Mouse (Mus musculus): ENCODE results near the gene Nek6.

The Nek6 gene

DNA sequence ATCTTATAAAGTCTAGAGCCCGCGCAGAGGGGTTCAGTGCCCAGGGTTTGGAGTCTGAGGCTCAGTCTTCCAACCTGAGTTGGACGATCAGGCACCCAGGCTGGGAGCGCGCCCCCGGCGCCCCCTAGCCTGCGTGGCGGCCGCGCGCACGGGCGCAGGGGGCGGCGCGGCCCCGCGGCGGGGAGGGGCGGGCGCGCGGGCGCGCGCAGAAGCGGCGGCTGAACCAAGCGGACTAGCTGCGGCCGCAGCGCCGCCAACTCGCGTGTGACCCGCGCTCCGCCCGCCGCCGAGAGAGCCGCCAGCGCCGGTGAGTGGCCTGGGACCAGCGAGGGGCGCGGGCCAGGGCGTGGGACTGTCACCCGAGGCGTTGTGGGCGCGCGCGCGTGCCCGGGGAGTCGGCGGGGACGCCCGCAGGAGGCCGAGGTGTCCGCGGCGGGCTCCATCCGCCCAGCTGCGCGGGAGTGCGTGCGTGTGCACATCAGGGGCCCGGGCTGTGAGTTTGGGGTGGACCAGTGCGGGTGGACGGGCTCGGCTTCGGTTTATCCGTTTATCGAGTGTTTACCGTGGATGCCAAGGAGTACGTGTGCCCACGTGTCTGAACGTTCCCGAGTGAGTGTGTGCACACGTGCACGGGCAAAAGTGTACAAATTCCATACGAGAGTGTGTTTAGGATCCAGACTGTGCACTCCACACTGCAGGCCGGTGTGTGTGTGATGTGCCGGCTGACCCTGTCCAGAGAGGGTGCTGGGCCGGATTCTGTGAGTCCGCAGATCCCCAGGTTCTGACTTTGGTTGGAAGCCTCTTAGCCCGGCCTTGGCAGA, at the start of gene Nek6:
Nek6 (plus strand) TSS at position 157 of the 821 bp plus-strand sequence.
- DNase-seq = peak; percentile 67

GRCm38 (mm10) chr2:38462323-38462722, 49.1 kb upstream of the Nek6 start:
- DNase-seq = no peak

DNA sequence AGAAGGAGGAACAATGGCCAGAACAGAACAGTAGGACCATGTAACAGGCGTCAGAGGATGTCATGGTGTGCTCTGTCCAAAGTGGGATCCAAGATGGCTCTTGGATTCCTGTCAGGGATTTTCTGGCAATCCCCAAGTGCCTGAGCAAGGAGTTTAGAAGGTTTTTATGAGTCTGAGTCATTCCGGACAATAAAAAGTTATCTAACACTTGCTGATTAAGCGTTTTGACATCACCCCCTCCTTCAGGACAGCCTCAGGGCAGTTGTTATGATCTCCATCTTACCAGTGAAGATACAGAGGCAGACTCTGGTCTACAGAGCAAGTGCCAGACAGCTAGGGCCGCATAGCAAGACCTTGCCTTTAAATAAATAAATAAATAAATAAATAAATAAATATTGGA, 42.6 kb upstream of the Nek6 start:
- no peak for DNase-seq

DNA sequence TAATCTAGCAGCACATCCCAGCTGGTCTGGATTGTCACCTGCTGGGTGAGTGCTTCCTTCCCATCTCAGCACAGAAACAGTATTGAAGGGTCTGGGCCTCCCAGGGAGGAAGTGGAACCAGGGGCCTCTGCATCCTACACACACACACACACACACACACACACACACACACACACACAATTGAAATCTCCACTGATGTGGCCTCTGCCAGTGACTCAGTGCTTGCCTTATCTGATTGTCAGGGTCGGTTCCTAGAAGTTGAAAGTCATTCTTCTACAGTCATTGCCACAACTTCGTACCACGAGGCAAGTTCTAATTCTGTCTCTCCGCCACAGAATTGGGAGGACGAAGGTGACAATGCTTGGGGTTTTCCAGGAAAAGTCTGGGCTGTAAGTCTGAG, 39.7 kb upstream of the Nek6 start:
- DNase-seq = no peak

GRCm38 (mm10) chr2:38472829-38473228, 38.6 kb upstream of the Nek6 start:
- no peak for DNase-seq

GRCm38 (mm10) chr2:38476871-38477496, 34.5 kb upstream of the Nek6 start:
- DNase-seq = no peak

DNA sequence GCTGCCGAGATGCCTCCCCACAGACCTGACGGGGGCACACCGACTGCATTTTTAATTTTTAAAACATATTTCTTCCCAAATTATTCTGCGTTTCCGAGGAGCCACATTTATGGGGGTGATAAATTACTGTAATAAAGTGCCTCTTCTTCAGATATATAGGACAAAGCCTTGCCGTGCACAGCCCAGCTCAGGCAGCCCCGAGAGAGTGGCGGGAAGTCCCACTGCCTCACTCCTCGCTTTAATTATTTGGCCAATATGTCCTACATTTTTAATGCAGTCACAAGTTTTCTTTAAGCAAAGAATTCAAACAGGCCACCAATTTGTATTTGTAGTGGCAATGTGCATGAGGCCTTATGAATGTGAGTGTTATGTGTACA, 34.0 kb upstream of the Nek6 start:
- DNase-seq = no peak

- DNase-seq = no peak
These were observed 32.8 kb upstream of the Nek6 start for GRCm38 (mm10) chr2:38478683-38479082.

DNA sequence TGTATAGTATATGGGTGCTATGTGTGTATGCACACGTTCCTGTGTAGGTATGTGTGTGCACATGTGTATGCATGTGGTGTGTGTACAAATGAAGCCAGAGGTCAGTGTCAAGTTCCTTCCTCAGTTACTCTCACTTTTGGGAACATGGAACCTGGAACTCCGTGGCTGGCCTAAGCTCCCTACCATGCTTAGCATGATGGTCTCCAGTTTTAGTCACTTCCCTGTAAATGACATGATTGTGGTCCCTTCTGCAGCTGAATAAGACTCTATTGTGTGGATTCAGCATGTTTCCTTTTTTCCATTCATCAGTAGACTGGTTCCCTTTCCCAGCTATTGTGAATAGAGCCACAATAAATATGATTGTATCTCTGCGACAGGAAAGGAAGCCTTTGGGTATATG, 31.9 kb upstream of the Nek6 start:
- no peak for DNase-seq

DNA sequence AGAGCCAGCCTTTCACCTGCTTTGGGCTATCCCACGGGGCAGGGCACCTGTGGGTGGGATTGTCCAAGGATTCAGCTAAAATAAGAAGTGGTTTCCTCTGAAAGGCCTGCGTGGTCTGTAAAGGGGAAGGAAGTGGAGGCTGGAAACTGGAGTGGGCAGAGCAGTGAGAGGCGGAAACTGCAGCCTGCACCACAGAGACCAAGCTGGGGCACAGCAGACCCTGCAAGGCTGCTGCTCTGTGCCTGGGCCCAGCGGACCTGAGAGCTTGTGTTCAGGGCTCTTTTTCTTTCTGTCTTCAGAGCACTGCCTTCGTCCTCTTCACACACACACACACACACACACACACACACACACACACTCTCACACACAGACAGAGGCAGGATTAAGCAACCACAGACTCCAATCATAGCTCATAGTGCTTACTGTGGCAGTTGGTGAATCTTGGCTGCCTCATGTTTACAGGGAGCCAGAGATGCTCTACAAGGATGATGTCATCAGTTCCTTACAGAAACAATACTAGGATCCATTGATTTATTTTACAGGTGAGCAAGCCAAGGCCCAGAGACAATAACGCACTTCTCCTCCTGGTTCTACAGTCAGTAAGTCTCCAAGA, 30.2 kb upstream of the Nek6 start:
- DNase-seq = no peak

DNA sequence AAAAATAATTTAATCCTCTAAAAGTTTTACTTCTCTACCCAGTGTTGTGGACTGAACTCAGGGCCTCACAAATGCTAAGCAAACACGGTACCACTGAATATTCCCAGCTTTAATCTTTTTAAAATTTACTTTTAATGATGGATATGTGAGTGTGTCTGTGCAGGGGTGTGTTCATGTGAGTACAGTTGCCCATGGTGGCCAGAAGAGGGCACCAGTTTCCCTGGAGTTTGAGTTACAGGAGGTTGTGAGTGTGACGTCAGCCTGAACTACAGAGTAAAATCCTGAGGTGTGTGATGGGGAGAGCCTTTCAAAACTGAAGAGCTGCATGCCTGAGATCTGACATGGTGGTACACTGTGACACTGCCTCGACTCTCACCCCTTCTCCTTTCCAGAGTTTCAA, 29.3 kb upstream of the Nek6 start:
- no peak for DNase-seq

DNA sequence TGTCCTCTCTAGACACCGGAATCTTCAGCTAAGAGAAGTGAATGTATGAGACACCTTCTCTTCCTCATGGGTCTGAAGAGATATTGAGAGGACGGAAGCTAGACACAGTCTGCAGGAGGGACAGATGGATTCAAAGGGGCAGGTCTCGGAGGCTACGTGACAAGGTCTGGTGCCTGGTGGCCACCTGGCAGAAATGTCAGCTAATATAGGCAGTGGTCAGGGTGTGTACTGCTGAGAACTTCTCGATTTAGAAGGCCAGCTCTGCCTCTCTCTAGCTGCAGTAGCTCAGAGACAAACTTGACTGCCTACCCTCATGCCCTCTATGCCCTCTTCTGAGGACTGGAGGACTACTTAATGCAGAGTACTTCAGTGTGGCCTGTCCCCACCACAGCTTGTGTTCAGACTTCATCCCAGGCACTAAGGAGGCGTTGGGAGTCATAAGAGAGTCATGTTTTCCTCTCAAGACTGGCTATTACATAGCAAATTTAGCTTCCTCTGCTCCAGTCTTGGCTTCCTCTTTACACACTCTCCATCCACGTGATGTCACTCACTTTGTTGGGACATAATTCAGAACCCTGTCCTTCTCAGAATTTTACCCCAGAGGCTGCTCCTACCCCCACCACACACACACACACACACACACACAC, 28.3 kb upstream of the Nek6 start:
- no peak for DNase-seq

DNA sequence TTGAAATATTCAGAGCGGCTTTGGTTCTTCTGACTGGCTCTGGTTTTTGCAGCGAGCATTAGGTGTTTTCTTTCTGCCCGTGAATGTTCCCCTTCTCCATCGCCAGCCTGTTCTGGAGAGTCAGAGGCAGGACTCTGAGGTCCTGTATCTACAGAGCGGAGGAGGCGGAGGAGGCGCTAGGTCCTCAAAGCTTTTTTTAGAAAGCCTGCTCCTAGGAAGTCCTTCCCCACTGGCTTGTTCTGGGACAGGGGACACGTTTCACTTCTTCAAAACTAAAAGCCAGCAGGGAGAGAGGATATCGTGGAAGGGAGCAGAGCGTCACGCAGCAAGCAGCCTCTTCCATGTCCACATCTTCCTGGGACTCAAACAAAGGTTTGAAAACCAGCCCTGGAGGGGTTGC, 26.9 kb upstream of the Nek6 start:
- no peak for DNase-seq

- no peak for DNase-seq
These were observed 26.0 kb upstream of the Nek6 start for GRCm38 (mm10) chr2:38485409-38485808.

DNA sequence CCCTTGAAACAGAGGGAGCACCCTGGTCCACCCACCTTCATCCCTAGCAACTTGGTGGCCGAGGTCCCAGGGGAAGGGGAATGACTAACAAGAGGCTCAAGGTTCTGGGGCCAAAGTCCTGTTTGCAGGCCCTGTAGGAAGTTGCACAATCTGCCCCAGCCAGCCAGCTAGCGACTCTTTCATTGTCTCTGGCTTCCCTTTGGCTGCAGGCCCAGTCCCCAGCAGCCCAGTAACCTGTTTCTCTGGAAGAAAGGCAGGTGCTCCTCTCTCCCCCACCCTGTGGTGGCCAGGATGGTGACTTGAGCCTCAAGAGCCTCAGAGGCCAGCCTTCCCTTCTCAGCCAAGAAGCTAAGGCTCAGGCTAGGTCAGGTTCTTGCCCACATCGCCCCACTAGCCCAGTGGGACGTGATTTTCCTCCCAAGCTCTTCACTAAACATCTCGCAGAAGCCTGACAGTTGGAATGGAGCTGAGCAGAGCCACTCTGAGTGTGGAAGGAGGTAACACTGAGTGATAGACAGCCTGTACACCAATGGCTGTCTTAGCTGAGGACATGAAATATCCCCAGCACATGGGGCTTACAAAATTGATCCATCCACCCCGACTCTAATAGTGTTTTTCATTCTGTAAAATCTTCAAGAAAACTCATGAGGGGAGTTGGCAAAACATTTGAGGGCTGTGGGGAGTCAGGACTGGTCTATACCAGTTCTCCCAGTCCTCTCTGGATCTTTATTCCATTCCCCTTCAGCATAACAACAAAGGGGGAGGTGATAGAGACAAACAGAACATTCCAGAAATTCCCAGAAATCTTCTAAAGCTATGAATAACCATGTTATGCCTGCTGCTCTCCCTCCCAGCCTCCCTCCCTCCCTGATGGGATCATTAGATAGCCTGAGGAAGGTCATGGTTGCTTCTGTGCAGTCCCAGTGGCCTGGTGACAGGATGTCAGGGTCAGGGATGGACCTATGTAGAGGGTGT, 25.2 kb upstream of the Nek6 start:
- peak; percentile 81 for DNase-seq

GRCm38 (mm10) chr2:38497594-38497993, 13.8 kb upstream of the Nek6 start:
- no peak for DNase-seq

GRCm38 (mm10) chr2:38501606-38502005, 9.8 kb upstream of the Nek6 start:
- DNase-seq = no peak

GRCm38 (mm10) chr2:38502123-38502522, 9.3 kb upstream of the Nek6 start:
- no peak for DNase-seq

DNA sequence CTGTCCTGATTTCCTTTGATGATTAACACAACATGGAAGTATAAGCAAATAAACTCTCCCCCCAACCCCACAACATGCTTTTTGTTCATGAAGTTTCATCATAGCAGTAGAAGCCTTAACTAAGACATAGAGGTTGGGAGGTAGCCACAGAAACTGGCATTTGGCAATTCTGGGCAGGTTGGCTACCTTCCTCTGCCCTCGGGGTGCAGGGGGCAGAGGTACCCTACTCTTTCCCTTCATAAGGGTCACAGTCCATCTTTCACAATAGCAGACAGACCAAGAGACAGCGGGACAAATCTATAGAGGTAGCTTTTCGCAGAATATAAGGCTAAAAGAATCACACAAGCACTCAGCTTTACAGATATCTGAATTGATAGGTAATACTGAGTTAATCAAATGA, 8.7 kb upstream of the Nek6 start:
- no peak for DNase-seq

DNA sequence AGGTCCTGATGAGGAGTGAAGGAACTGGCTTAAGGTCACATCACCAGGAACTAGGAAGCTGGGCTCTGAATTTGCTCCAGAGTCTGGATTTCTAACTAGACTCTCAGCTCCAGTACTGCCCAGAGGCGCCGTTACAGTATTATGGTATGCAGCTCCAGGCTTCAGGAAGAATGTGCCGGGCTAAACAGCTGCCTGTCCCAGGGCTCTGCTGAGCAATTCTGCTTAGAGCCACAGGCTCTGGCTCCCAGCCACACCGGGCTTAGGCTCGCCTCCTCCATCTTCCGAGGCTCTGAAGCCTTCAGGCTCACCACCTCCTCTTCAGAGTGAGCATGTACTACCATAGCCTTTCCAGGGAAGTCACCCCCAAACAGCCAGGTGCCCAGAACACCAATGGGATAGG, 7.1 kb upstream of the Nek6 start:
- DNase-seq = no peak

DNA sequence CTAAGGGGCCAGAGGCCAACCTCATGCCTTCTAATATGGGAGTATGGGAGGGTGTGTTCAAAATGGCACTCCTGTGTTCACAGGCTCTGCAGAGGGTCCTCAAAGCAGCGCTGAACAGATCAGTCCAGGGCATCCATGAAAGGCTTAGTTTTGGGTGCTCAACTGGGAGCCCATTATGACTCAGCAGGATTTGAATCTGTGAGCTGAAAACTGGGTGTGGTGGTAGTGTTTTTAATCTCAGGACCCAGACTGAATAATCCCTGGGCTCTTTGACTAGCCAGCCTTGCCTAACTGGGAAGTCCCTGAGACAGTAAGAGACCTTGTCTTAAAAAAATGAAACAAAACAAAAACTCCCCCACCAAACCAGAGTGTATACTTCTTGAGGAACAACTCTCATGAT, 4.3 kb upstream of the Nek6 start:
- no peak for DNase-seq

DNA sequence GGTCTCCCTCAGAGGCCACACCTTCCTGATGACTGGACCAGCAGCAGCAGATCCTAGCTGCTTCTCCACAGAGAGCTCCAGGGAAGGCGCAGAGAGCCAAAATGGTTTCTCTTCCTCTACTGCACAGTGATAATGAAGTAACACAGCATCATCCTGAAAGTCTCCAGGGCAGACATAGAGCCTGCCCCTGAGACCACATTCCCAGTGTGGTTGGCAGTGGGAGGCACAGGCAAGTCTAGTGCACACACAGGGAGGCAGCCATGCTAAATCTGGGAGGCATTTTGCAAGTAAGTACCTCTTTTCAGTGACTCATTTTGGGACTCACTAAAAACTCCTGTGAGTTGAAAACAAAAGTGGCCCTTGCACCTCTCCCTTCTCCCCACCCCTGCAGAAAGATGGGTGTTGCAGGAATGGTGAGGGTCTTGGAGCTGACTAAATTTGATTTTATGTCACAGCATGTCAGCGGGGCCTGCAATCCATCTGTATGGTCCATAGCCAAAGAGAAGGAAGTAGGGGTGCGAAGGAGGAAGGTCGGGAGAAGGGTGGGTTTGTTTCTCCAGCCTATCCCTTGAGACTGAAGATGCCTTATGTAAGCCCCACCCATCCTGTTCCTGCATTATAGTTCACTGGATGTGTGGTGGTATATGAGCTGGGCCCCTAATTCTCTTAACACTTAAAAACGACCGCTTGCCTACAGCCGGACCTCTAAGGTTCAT, 2.3 kb upstream of the Nek6 start:
- no peak for DNase-seq
